In genomic region chr11:59471413-59472325, GRCm38 (mm10) we compare ENCODE assay signal across 1 mouse cellular context.
A peak's percentile ranks its signal among the peaks of the same experiment; 100 is the strongest.
TF ChIP-seq lines count a peak whose summit lies in the region.

No protein-coding gene starts in this region.

TF ChIP-seq in CH12.LX, 34 proteins besides CTCF, POLR2A, EP300 and RAD21:
- TF ChIP-seq MXI1 (IDR thresholded peaks at IDR 0.05; ENCODE audit: low read depth, low read length) (peak; percentile 66; the same call in 1 of the 2 replicates), NELFE (IDR thresholded peaks at IDR 0.05; ENCODE audit: low read depth, low read length) (no peak), CHD2 (IDR thresholded peaks at IDR 0.05; ENCODE audit: low read length) (no peak), ZKSCAN1 (IDR thresholded peaks at IDR 0.05; ENCODE audit: borderline replicate concordance, low read depth, low read length) (no peak), ETS1 (conservative IDR thresholded peaks at IDR 0.05; ENCODE audit: low read depth, low read length) (no peak), MAFK (IDR thresholded peaks at IDR 0.05; ENCODE audit: insufficient replicate concordance, low read length) (no peak), TCF12 (IDR thresholded peaks at IDR 0.05; ENCODE audit: low read depth, low read length) (no peak), MAX (IDR thresholded peaks at IDR 0.05; ENCODE audit: low read length) (0 out of 2 replicates have a peak, but pooled peaks have one; percentile 23), SMC3 (IDR thresholded peaks at IDR 0.05; ENCODE audit: low read depth, low read length) (no peak), HCFC1 (IDR thresholded peaks at IDR 0.05; ENCODE audit: low read depth, low read length) (no peak), MYC (IDR thresholded peaks at IDR 0.05; ENCODE audit: low read depth, low read length) (no peak), TBP (conservative IDR thresholded peaks at IDR 0.05; ENCODE audit: low read depth, low read length) (no peak), MEF2A (IDR thresholded peaks at IDR 0.05; ENCODE audit: borderline replicate concordance, low read depth, low read length) (0 out of 2 replicates have a peak, but pooled peaks have one; percentile 6), MAZ (IDR thresholded peaks at IDR 0.05; ENCODE audit: low read depth, low read length) (no peak), ELF1 (IDR thresholded peaks at IDR 0.05; ENCODE audit: low read depth, low read length) (no peak), ZMIZ1 (IDR thresholded peaks at IDR 0.05; ENCODE audit: low read depth, low read length) (peak; percentile 15; the same call in 1 of the 2 replicates), BHLHE40 (IDR thresholded peaks at IDR 0.05; ENCODE audit: low read depth, low read length) (no peak), E2F4 (IDR thresholded peaks at IDR 0.05; ENCODE audit: insufficient replicate concordance, low read depth, low read length) (no peak), JUN (IDR thresholded peaks at IDR 0.05; ENCODE audit: insufficient read depth, low read depth, low read length) (no peak), SIN3A (IDR thresholded peaks at IDR 0.05; ENCODE audit: low read length) (no peak; the same call in 1 of the 2 replicates), ZNF384 (IDR thresholded peaks at IDR 0.05; ENCODE audit: low read depth, low read length) (peak; percentile 72), USF1 (IDR thresholded peaks at IDR 0.05; ENCODE audit: low read depth, low read length) (no peak), CHD1 (IDR thresholded peaks at IDR 0.05; ENCODE audit: low read depth, low read length) (peak; percentile 60; the same call in 1 of the 2 replicates), POLR2AphosphoS2 (IDR thresholded peaks at IDR 0.05; ENCODE audit: low read depth, low read length) (no peak; the same call in 1 of the 2 replicates), UBTF (IDR thresholded peaks at IDR 0.05; ENCODE audit: low read depth, low read length) (no peak), ZC3H11A (IDR thresholded peaks at IDR 0.05; ENCODE audit: low read depth, low read length) (no peak), USF2 (conservative IDR thresholded peaks at IDR 0.05; ENCODE audit: low read depth, low read length) (no peak), PAX5 (IDR thresholded peaks at IDR 0.05; ENCODE audit: low read length) (no peak), IRF4 (IDR thresholded peaks at IDR 0.05; ENCODE audit: low read depth, low read length) (no peak; the same call in 1 of the 2 replicates), NRF1 (IDR thresholded peaks at IDR 0.05; ENCODE audit: low read depth, low read length) (no peak), KAT2A (IDR thresholded peaks at IDR 0.05; ENCODE audit: insufficient replicate concordance, low read length) (no peak), JUND (conservative IDR thresholded peaks at IDR 0.05; ENCODE audit: low read depth, low read length) (no peak), RCOR1 (conservative IDR thresholded peaks at IDR 0.05; ENCODE audit: low read depth, low read length) (no peak), GABPA (IDR thresholded peaks at IDR 0.05; ENCODE audit: insufficient replicate concordance, low read depth, low read length) (no peak)
